Mouse (Mus musculus) spleen, postnatal 4 days (tissue): ENCODE results near the gene Gm4201.
"Not testable (repeated sequence)": the region's sequence is repeated elsewhere in the genome, so short reads cannot be mapped to it uniquely, and the experiment has no call there.

Experiments
- DNase-seq, 2 experiments: peaks; one replicate each; pipeline ENCODE4 v3.0.0; 2022; ENCODE audit warnings: low spot score in 2 of 2

Gm4201 gene

DNA sequence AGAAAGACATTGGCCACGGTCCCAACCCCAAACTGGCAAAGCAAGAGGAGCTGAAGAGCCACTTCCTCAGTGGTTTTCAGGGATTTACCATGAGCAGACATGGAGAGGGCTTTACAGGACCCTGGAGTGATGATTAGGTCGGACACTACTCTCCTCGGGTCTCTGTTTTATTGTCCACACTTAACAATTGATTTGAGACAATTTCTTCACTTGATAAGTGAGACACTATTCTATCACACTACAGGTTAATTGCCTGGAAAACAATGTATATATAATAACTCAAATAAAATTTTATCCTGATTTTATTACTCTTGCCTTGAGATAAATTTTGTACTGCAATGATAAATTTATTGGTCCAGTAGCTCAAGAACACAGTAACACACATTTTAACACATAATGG, at the start of gene Gm4201:
Gm4201 (minus strand) TSS at position 101 of the 400 bp plus-strand sequence.
- not testable (repeated sequence) for DNase-seq

- DNase-seq, result not testable (repeated sequence)
These were observed 22.9 kb upstream of the Gm4201 start, which contains the start of gene Gm4565 for GRCm38 (mm10) chr7:22588027-22588426. Gene Gm4565 (minus strand): TSS chr7:22588127.

GRCm38 (mm10) chr7:22534787-22535186, 30.4 kb downstream of the Gm4201 start, which contains the start of gene Gm8677:
Gene Gm8677 (minus strand): TSS chr7:22534887.
- not testable (repeated sequence) for DNase-seq

DNA sequence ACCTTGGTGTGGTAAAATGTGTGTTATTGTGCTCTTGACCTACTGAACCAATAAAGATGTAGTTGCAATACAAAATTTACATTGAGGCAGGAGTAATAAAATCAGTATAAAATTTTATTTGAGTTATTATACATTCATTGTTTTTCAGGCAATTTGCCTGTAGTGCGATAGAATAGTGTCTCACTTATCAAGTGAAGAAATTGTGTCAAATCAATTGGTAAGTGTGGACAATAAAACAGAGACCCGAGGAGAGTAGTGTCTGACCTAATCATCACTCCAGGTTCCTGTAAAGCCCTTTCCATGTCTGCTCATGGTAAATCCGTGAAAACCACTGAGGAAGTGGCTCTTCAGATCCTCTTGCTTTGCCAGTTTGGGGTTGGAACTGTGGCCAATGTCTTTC, 42.5 kb downstream of the Gm4201 start, which contains the start of gene Vmn1r152:
Vmn1r152 (plus strand) TSS at position 301 of the 400 bp plus-strand sequence.
- DNase-seq, result not testable (repeated sequence)
